Mouse (Mus musculus): ENCODE measurements around the gene Rae1.

DNA sequence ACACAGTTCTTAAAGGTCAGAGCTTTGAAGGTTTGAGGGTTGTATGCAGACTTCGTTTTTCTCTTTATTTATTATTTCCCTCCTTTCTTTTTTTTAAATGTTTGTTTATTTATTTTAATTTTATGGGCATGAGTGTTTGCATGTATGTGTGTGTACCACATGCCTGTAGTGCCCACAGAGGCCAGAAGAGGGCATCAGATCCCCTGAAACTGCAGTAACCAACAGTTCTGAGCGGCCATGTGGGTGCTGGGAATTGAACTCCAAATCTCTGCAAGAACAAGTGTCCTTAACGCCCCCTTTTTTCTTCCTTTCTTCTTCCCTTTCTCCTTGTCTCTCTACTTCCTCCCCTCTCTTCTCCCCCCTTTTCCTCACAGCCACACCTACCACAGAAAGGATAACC, 39.6 kb upstream of the Rae1 start:
- no peak for TF ChIP-seq POLR2A (IDR thresholded peaks at IDR 0.05; ENCODE audit: borderline replicate concordance, extremely low read depth, insufficient read depth, insufficient read length, poor library complexity, severe bottlenecking)
- TF ChIP-seq CTCF (IDR thresholded peaks at IDR 0.05; ENCODE audit: borderline replicate concordance, extremely low read depth, insufficient read depth, insufficient read length) = no peak

Data from brain, embryonic 14.5 days (tissue).